Mouse (Mus musculus) midbrain, postnatal 0 days (tissue): ENCODE measurements around the gene Qtrt1. TPM values are rescaled to one million over a fixed set of nuclear protein-coding genes. Genes with fewer than 3 reads are reported as not detected.
"Not testable (repeated sequence)": the region's sequence is repeated elsewhere in the genome, so short reads cannot be mapped to it uniquely, and the experiment has no call there.

ENCODE experiments used
- ATAC-seq: fragments of 200-750 bp; cut with Nextera tagmentation; 2 replicates; pipeline ENCODE4 v1.8.0; 2017; ENCODE audit warnings: moderate number of reproducible peaks, mild to moderate bottlenecking, moderate TSS enrichment, moderate library complexity; ENCODE audit not compliant: low FRiP score
- DNase-seq: peaks from one replicate; pipeline ENCODE4 v3.0.0-alpha.2; 2015; ENCODE audit warnings: low spot score
- H3K27ac ChIP-seq: fragments of 300-500 bp; sonication (generic); 2 replicates; pipeline ENCODE4 v1.5.1; 2014; ENCODE audit warnings: low read depth, mild to moderate bottlenecking, low read length, mixed read lengths
- H3K27me3 ChIP-seq: fragments of 300-500 bp; sonication (generic); 2 replicates; pipeline ENCODE4 v1.6.1; 2014; ENCODE audit warnings: low read length, control low read depth, mixed read lengths; ENCODE audit not compliant: insufficient read depth
- H3K36me3 ChIP-seq: fragments of 300-500 bp; sonication (generic); 2 replicates; pipeline ENCODE4 v1.6.1; 2014; ENCODE audit warnings: low read length, control low read depth, mixed read lengths; ENCODE audit not compliant: insufficient read depth
- H3K4me1 ChIP-seq: fragments of 300-500 bp; sonication (generic); 2 replicates; pipeline ENCODE4 v1.6.1; 2014; ENCODE audit warnings: mild to moderate bottlenecking, control low read depth, antibody characterized with exemption, low read length, mixed read lengths; ENCODE audit not compliant: insufficient read depth
- H3K4me2 ChIP-seq: fragments of 300-500 bp; sonication (generic); 2 replicates; pipeline ENCODE4 v1.6.1; 2014; ENCODE audit warnings: low read depth, mild to moderate bottlenecking, low read length, mixed read lengths; ENCODE audit not compliant: poor library complexity, severe bottlenecking
- H3K4me3 ChIP-seq: fragments of 300-500 bp; sonication (generic); 2 replicates; pipeline ENCODE4 v1.5.1; 2014; ENCODE audit warnings: low read depth, mild to moderate bottlenecking, low read length, moderate library complexity
- H3K9ac ChIP-seq: fragments of 300-500 bp; sonication (generic); replicated peaks from 2 replicates; pipeline ENCODE4 v1.6.1; 2014; ENCODE audit warnings: mild to moderate bottlenecking, low read length, moderate library complexity, mixed read lengths; ENCODE audit not compliant: poor library complexity, severe bottlenecking
- H3K9me3 ChIP-seq: fragments of 300-500 bp; sonication (generic); 2 replicates; pipeline ENCODE4 v1.6.1; 2016; ENCODE audit warnings: low read length, control low read depth
- CTCF ChIP-seq: IDR thresholded peaks from 2 replicates; pipeline ENCODE4 v1.5.1; 2016; ENCODE audit warnings: antibody characterized with exemption, mild to moderate bottlenecking
- WGBS: fragments of 180-500 bp; shearing (Covaris S2); extraction: QIAGEN DNeasy Blood & Tissue Kit; methylation state at CpG from one replicate; pipeline ENCODE4 v1.1.7; 2014; 5-methylcytosine and 5-hydroxymethylcytosine counted together
- polyA plus RNA-seq: library from polyadenylated mRNA; unstranded; fragments of >200 nt; fragmentation: Nextera tagmentation; extraction: Ambion mirVana; gene quantifications from 2 replicates; pipeline ENCODE4 v1.2.1, GENCODE M21; 2015
- total RNA-seq: library from RNA; depleted of rRNA; stranded (reverse); fragments of >200 nt; gene quantifications from 2 replicates; pipeline ENCODE4 v1.2.3, GENCODE M21; 2014

Qtrt1 gene
- total and polyA plus RNA-seq, 2 experiments from 2014 or later, result 41.0 to 42.0 TPM

- no peak overlapping the region for H3K4me2 ChIP-seq
- no peaks in the 10 kb centered on the region for H3K4me1 ChIP-seq
- DNase-seq (no peak), ATAC-seq (no peak)
- H3K9ac ChIP-seq, result no peak overlapping the region
- TF ChIP-seq CTCF, result no peak
- H3K27me3 ChIP-seq, result no peaks in the 10 kb centered on the region
- H3K4me3 ChIP-seq, result no peak overlapping the region
- WGBS, result 77% methylated on average over 10 of the region's 10 CpGs
- H3K9me3 ChIP-seq, result no peaks in the 10 kb centered on the region
- no peak overlapping the region for H3K27ac ChIP-seq
- peaks cover 9% of the 10 kb centered on the region; the same call in 1 of the 2 replicates for H3K36me3 ChIP-seq
These were observed 45.4 kb downstream of the Qtrt1 start for GRCm38 (mm10) chr9:21456930-21457634.

- Histone ChIP-seq H3K9ac (no peak overlapping the region), H3K27ac (no peak overlapping the region), H3K4me2 (no peak overlapping the region), H3K4me1 (no peaks in the 10 kb centered on the region), H3K36me3 (peaks cover 9% of the 10 kb centered on the region; the same call in 1 of the 2 replicates), H3K4me3 (no peak overlapping the region), H3K9me3 (no peaks in the 10 kb centered on the region), H3K27me3 (no peaks in the 10 kb centered on the region)
- ATAC-seq (no peak), DNase-seq (no peak)
- no peak for TF ChIP-seq CTCF
- 82% methylated on average over 3 of the region's 3 CpGs for WGBS
These were observed 47.2 kb downstream of the Qtrt1 start for GRCm38 (mm10) chr9:21458821-21459220.

GRCm38 (mm10) chr9:21460400-21460940, 48.8 kb downstream of the Qtrt1 start:
- TF ChIP-seq CTCF, result no peak
- Histone ChIP-seq H3K27me3 (no peaks in the 10 kb centered on the region), H3K9me3 (no peaks in the 10 kb centered on the region), H3K9ac (no peak overlapping the region), H3K4me2 (no peak overlapping the region), H3K4me1 (no peaks in the 10 kb centered on the region), H3K27ac (no peak overlapping the region), H3K36me3 (peaks cover 9% of the 10 kb centered on the region; the same call in 1 of the 2 replicates), H3K4me3 (no peak overlapping the region)
- ATAC-seq (no peak), DNase-seq (no peak)
- 96% methylated on average over 3 of the region's 3 CpGs for WGBS

GRCm38 (mm10) chr9:21463138-21463590, 51.5 kb downstream of the Qtrt1 start:
- no peak overlapping the region for H3K9ac ChIP-seq

GRCm38 (mm10) chr9:21463766-21464564, 52.3 kb downstream of the Qtrt1 start:
- Histone ChIP-seq H3K27ac (no peak overlapping the region), H3K4me2 (no peak overlapping the region), H3K9ac (no peak overlapping the region), H3K27me3 (no peaks in the 10 kb centered on the region), H3K36me3 (peaks cover 34% of the 10 kb centered on the region), H3K4me3 (no peak overlapping the region), H3K4me1 (no peaks in the 10 kb centered on the region), H3K9me3 (no peaks in the 10 kb centered on the region)
- ATAC-seq (no peak), DNase-seq (no peak)
- 82% methylated on average over 3 of the region's 3 CpGs for WGBS
- TF ChIP-seq CTCF, result no peak

More at GRCm38 (mm10) chr9:21463138-21463590, 51.5 kb downstream of the Qtrt1 start:
- Histone ChIP-seq H3K9me3 (no peaks in the 10 kb centered on the region), H3K27ac (peak overlapping the region; percentile 38; the same call in 1 of the 2 replicates), H3K27me3 (no peaks in the 10 kb centered on the region), H3K4me3 (no peak overlapping the region), H3K4me2 (no peak overlapping the region), H3K36me3 (peaks cover 30% of the 10 kb centered on the region), H3K4me1 (no peaks in the 10 kb centered on the region)
- WGBS, result 67% methylated on average over 5 of the region's 5 CpGs
- DNase-seq (peak; percentile 3), ATAC-seq (no peak)
- TF ChIP-seq CTCF, result no peak

GRCm38 (mm10) chr9:21464565-21464928, 52.9 kb downstream of the Qtrt1 start:
- H3K9me3 ChIP-seq, H3K4me1 ChIP-seq, ATAC-seq, DNase-seq, H3K4me3 ChIP-seq, H3K27ac ChIP-seq, H3K27me3 ChIP-seq, H3K9ac ChIP-seq, H3K4me2 ChIP-seq: not testable (repeated sequence)
- peaks cover 37% of the 10 kb centered on the region for H3K36me3 ChIP-seq
- 90% methylated on average over 7 of the region's 7 CpGs for WGBS
